Mouse (Mus musculus) erythroid progenitor cell, adult 5-6 weeks (primary cell): Measurements from ENCODE around the gene Cldn11. TPM values are rescaled to one million over a fixed set of nuclear protein-coding genes. Genes with fewer than 3 reads are reported as not detected.

ENCODE experiments used
- ATAC-seq: replicated peaks from 2 replicates; pipeline ENCODE4 v1.8.0; 2016; ENCODE audit warnings: moderate number of reproducible peaks, mild to moderate bottlenecking, moderate TSS enrichment, inconsistent platforms; ENCODE audit not compliant: poor library complexity, low FRiP score, severe bottlenecking
- total RNA-seq, 2 experiments: library from RNA; stranded (forward) in 1 of 2; stranded (reverse) in 1 of 2; fragments of 150-400 nt in 1 of 2; fragments of 186-747, 209-891 nt in 1 of 2; gene quantifications; 2 replicates each; pipeline versions ENCODE4 v1.2.3 to v1.2.4; 2015 to 2017; ENCODE audit warnings: low replicate concordance in 2 of 2

The Cldn11 gene
- total RNA-seq, 2 experiments from 2014 or later: not detected

- ATAC-seq: no peak
Observed at GRCm38 (mm10) chr3:31156126-31156525, 6.4 kb downstream of the Cldn11 start.

GRCm38 (mm10) chr3:31157776-31158175 is 8.1 kb downstream of the Cldn11 start:
- ATAC-seq: no peak

GRCm38 (mm10) chr3:31160046-31160445 is 10.3 kb downstream of the Cldn11 start:
- ATAC-seq: no peak

GRCm38 (mm10) chr3:31161336-31161735 is 11.6 kb downstream of the Cldn11 start:
- no peak for ATAC-seq

GRCm38 (mm10) chr3:31162860-31163259 is 13.1 kb downstream of the Cldn11 start:
- no peak for ATAC-seq

- no peak for ATAC-seq
Observed at GRCm38 (mm10) chr3:31165803-31166202, 16.1 kb downstream of the Cldn11 start.

- ATAC-seq: no peak
Observed at GRCm38 (mm10) chr3:31166365-31166871, 16.7 kb downstream of the Cldn11 start.

- ATAC-seq: no peak
Observed at GRCm38 (mm10) chr3:31190342-31190741, 40.6 kb downstream of the Cldn11 start.

GRCm38 (mm10) chr3:31191402-31191801 is 41.7 kb downstream of the Cldn11 start:
- no peak for ATAC-seq

- no peak for ATAC-seq
Observed at GRCm38 (mm10) chr3:31199162-31199877, 49.6 kb downstream of the Cldn11 start.

GRCm38 (mm10) chr3:31203947-31204346 is 54.2 kb downstream of the Cldn11 start:
- ATAC-seq: no peak

- ATAC-seq: no peak
Observed at GRCm38 (mm10) chr3:31205167-31205566, 55.4 kb downstream of the Cldn11 start.

- no peak for ATAC-seq
Observed at GRCm38 (mm10) chr3:31208046-31208445, 58.3 kb downstream of the Cldn11 start.

- no peak for ATAC-seq
Observed at GRCm38 (mm10) chr3:31208458-31208994, 58.8 kb downstream of the Cldn11 start.

GRCm38 (mm10) chr3:31209001-31209400 is 59.3 kb downstream of the Cldn11 start:
- ATAC-seq: no peak

- ATAC-seq: no peak
Observed at GRCm38 (mm10) chr3:31212205-31213038, 62.7 kb downstream of the Cldn11 start.

GRCm38 (mm10) chr3:31213802-31214201 is 64.1 kb downstream of the Cldn11 start:
- ATAC-seq: no peak
